Mouse (Mus musculus) MEL (cell line): Measurements from ENCODE around the gene Fhl2. TPM values are rescaled to one million over a fixed set of nuclear protein-coding genes. Genes with fewer than 3 reads are reported as not detected.

Source experiments
- DNase-seq: peaks from one replicate; pipeline ENCODE4 v3.0.0; 2011; ENCODE audit warnings: low read depth, low spot score
- H3K27ac ChIP-seq: 2 replicates; pipeline ENCODE4 v1.5.1; 2012; ENCODE audit warnings: low read depth, mild to moderate bottlenecking, control low read depth, low read length, moderate library complexity; ENCODE audit not compliant: control insufficient read depth
- H3K27me3 ChIP-seq, 2 experiments: fragments of 150-350 bp in 1 of 2; sonication (generic) in 1 of 2; 2 replicates each; pipeline ENCODE4 v1.6.1; 2012; ENCODE audit warnings: low read length in 2 of 2, mild to moderate bottlenecking in 2 of 2, improper control_type of control experiment in 1 of 2, moderate library complexity in 1 of 2; ENCODE audit not compliant: insufficient read depth in 2 of 2, control insufficient read depth in 1 of 2
- H3K36me3 ChIP-seq, 2 experiments: 2 replicates each; pipeline ENCODE4 v1.6.1; 2012 to 2014; ENCODE audit warnings: low read length in 2 of 2, improper control_type of control experiment in 1 of 2, inconsistent platforms in 1 of 2, mild to moderate bottlenecking in 1 of 2; ENCODE audit not compliant: insufficient read depth in 2 of 2, control insufficient read depth in 1 of 2
- H3K4me1 ChIP-seq, 2 experiments: fragments of 150-350 bp in 1 of 2; sonication (generic) in 1 of 2; 2 replicates each; pipeline ENCODE4 v1.6.1; 2012; ENCODE audit warnings: low read length in 2 of 2, improper control_type of control experiment in 1 of 2, mild to moderate bottlenecking in 1 of 2; ENCODE audit not compliant: insufficient read depth in 2 of 2, control insufficient read depth in 1 of 2
- H3K4me3 ChIP-seq, 2 experiments: fragments of 150-350 bp in 1 of 2; sonication (generic) in 1 of 2; 2 replicates each; pipeline ENCODE4 v1.5.1; 2012; ENCODE audit warnings: low read depth in 2 of 2, low read length in 2 of 2, mild to moderate bottlenecking in 2 of 2, moderate library complexity in 2 of 2, control low read depth in 1 of 2, improper control_type of control experiment in 1 of 2; ENCODE audit not compliant: control insufficient read depth in 1 of 2, insufficient read depth in 1 of 2
- H3K79me2 ChIP-seq: 2 replicates; pipeline ENCODE4 v1.6.1; 2012; ENCODE audit warnings: mild to moderate bottlenecking, low read length, moderate library complexity; ENCODE audit not compliant: control insufficient read depth, poor library complexity, insufficient read depth
- H3K9ac ChIP-seq: 2 replicates; pipeline ENCODE4 v1.6.1; 2012; ENCODE audit warnings: low read depth, mild to moderate bottlenecking, control low read depth, low read length, moderate library complexity; ENCODE audit not compliant: control insufficient read depth, poor library complexity, severe bottlenecking
- H3K9me3 ChIP-seq: fragments of 150-350 bp; sonication (generic); replicated peaks from 2 replicates; pipeline ENCODE4 v1.6.1; 2012; ENCODE audit warnings: mild to moderate bottlenecking, low read length, improper control_type of control experiment, moderate library complexity; ENCODE audit not compliant: insufficient read depth
- CHD1 ChIP-seq: IDR thresholded peaks from 2 replicates; pipeline ENCODE4 v1.6.1; 2012; ENCODE audit warnings: low read depth, mild to moderate bottlenecking, inconsistent platforms, low read length, improper control_type of control experiment
- CTCF ChIP-seq, 3 experiments: IDR thresholded peaks in 2 of 3; conservative IDR thresholded peaks in 1 of 3; 2 replicates each; pipeline ENCODE4 v1.5.1; 2011 to 2012; ENCODE audit warnings: low read length in 3 of 3, low read depth in 2 of 3, mild to moderate bottlenecking in 2 of 3, improper control_type of control experiment in 1 of 3, inconsistent platforms in 1 of 3, mixed read lengths in 1 of 3, moderate library complexity in 1 of 3; ENCODE audit not compliant: control insufficient read depth in 1 of 3, insufficient read depth in 1 of 3, poor library complexity in 1 of 3, severe bottlenecking in 1 of 3
- E2F4 ChIP-seq: IDR thresholded peaks from 2 replicates; pipeline ENCODE4 v1.6.1; 2011; ENCODE audit warnings: low read depth, low read length, improper control_type of control experiment, borderline replicate concordance
- ELF1 ChIP-seq: IDR thresholded peaks from 2 replicates; pipeline ENCODE4 v1.6.1; 2014; ENCODE audit warnings: low read depth, mild to moderate bottlenecking, inconsistent platforms, low read length, improper control_type of control experiment, moderate library complexity
- EP300 ChIP-seq, 2 experiments: IDR thresholded peaks; 2 replicates each; pipeline ENCODE4 v1.6.1; 2011; ENCODE audit warnings: improper control_type of control experiment in 2 of 2, low read length in 2 of 2, low read depth in 1 of 2, mild to moderate bottlenecking in 1 of 2
- ETS1 ChIP-seq: IDR thresholded peaks from 2 replicates; pipeline ENCODE4 v1.6.1; 2012; ENCODE audit warnings: low read depth, mild to moderate bottlenecking, inconsistent platforms, low read length, improper control_type of control experiment, moderate library complexity
- GATA1 ChIP-seq: IDR thresholded peaks from 2 replicates; pipeline ENCODE4 v1.6.1; 2011; ENCODE audit warnings: low read depth, low read length, improper control_type of control experiment
- HCFC1 ChIP-seq: IDR thresholded peaks from 2 replicates; pipeline ENCODE4 v1.6.1; 2012; ENCODE audit warnings: low read depth, mild to moderate bottlenecking, inconsistent platforms, low read length, improper control_type of control experiment, moderate library complexity
- KAT2A ChIP-seq: conservative IDR thresholded peaks from 2 replicates; pipeline ENCODE4 v1.6.1; 2012; ENCODE audit warnings: low read depth, low read length, improper control_type of control experiment, inconsistent platforms
- MAX ChIP-seq: IDR thresholded peaks from 2 replicates; pipeline ENCODE4 v1.6.1; 2011; ENCODE audit warnings: low read length, improper control_type of control experiment
- MXI1 ChIP-seq: IDR thresholded peaks from 2 replicates; pipeline ENCODE4 v1.6.1; 2011; ENCODE audit warnings: mild to moderate bottlenecking, low read depth, low read length, improper control_type of control experiment
- MYC ChIP-seq: IDR thresholded peaks from 2 replicates; pipeline ENCODE4 v1.6.1; 2011; ENCODE audit warnings: low read depth, mild to moderate bottlenecking, low read length, improper control_type of control experiment, moderate library complexity
- NELFE ChIP-seq: IDR thresholded peaks from 2 replicates; pipeline ENCODE4 v1.6.1; 2011; ENCODE audit warnings: low read depth, low read length, improper control_type of control experiment
- POLR2AphosphoS2 ChIP-seq: IDR thresholded peaks from 2 replicates; pipeline ENCODE4 v1.6.1; 2011; ENCODE audit warnings: low read length, improper control_type of control experiment
- SIN3A ChIP-seq: IDR thresholded peaks from 2 replicates; pipeline ENCODE4 v1.6.1; 2012; ENCODE audit warnings: low read length, improper control_type of control experiment, inconsistent platforms
- TAL1 ChIP-seq: IDR thresholded peaks from 2 replicates; pipeline ENCODE4 v1.6.1; 2012; ENCODE audit warnings: mild to moderate bottlenecking, inconsistent platforms, low read length, moderate library complexity, mixed read lengths
- ZC3H11A ChIP-seq: IDR thresholded peaks from 2 replicates; pipeline ENCODE4 v1.6.1; 2012; ENCODE audit warnings: low read depth, mild to moderate bottlenecking, inconsistent platforms, low read length, improper control_type of control experiment
- ZMIZ1 ChIP-seq: IDR thresholded peaks from 2 replicates; pipeline ENCODE4 v1.6.1; 2012; ENCODE audit warnings: low read depth, mild to moderate bottlenecking, inconsistent platforms, low read length, improper control_type of control experiment, moderate library complexity
- ZNF384 ChIP-seq: IDR thresholded peaks from 2 replicates; pipeline ENCODE4 v1.6.1; 2012; ENCODE audit warnings: low read depth, mild to moderate bottlenecking, inconsistent platforms, low read length, improper control_type of control experiment
- polyA plus RNA-seq, 2 experiments: library from polyadenylated mRNA; stranded (reverse) in 1 of 2; unstranded in 1 of 2; fragments of >175 nt in 1 of 2; fragments of >200 nt in 1 of 2; gene quantifications; 2 replicates each; pipeline versions ENCODE4 v1.2.1 to v1.2.4; 2012; ENCODE audit warnings: low replicate concordance in 2 of 2, low read depth in 1 of 2; ENCODE audit not compliant: insufficient read length in 2 of 2, insufficient read depth in 1 of 2, missing spikeins in 1 of 2
- total RNA-seq: library from RNA; depleted of rRNA; stranded (reverse); fragments of 300-350 nt; gene quantifications from 2 replicates; pipeline ENCODE4 v1.2.3, GENCODE M21; 2012

Gene Fhl2
- total and polyA plus RNA-seq, 3 experiments: not detected

- Histone ChIP-seq H3K27ac (no peak overlapping the region), H3K36me3 (no peaks in the 10 kb centered on the region), H3K9me3 (no peaks in the 10 kb centered on the region), H3K9ac (no peak overlapping the region), H3K27me3 (peaks cover 0 to 3% of the 10 kb centered on the region in 2 experiments; a peak in 2 of 4 replicates), H3K4me1 (no peaks in the 10 kb centered on the region), H3K79me2 (no peaks in the 10 kb centered on the region), H3K4me3 (no peak overlapping the region)
- no peak for TF ChIP-seq CHD1
- no peak for TF ChIP-seq NELFE
- no peak for TF ChIP-seq MAX
- TF ChIP-seq EP300 (IDR thresholded peaks at IDR 0.05; ENCODE audit: low read depth in 1 of 2, low read length in 2 of 2): no peak
- TF ChIP-seq ETS1: no peak
- no peak for DNase-seq
Measured at GRCm38 (mm10) chr1:43238471-43238870, 41.7 kb upstream of the Fhl2 start.

- TF ChIP-seq CHD1 (no peak), HCFC1 (no peak), MXI1 (no peak), TAL1 (no peak), E2F4 (no peak), KAT2A (no peak), ZNF384 (no peak), ELF1 (no peak), GATA1 (no peak), MAX (no peak), SIN3A (no peak), NELFE (no peak), ZC3H11A (no peak), MYC (no peak), POLR2AphosphoS2 (no peak), ZMIZ1 (no peak), CTCF (IDR thresholded peaks at IDR 0.05 in 2 of 3, conservative IDR thresholded peaks at IDR 0.05 in 1 of 3; ENCODE audit: control insufficient read depth in 1 of 3, insufficient read depth in 1 of 3, low read depth in 2 of 3, low read length in 3 of 3, poor library complexity in 1 of 3, severe bottlenecking in 1 of 3) (no peak)
Measured at GRCm38 (mm10) chr1:43237360-43238235, 40.8 kb upstream of the Fhl2 start.

More at GRCm38 (mm10) chr1:43237360-43238235, 40.8 kb upstream of the Fhl2 start:
- Histone ChIP-seq H3K27me3 (peaks cover 0 to 3% of the 10 kb centered on the region in 2 experiments; a peak in 2 of 4 replicates), H3K4me3 (no peak overlapping the region), H3K27ac (no peak overlapping the region), H3K9ac (no peak overlapping the region), H3K9me3 (no peaks in the 10 kb centered on the region), H3K36me3 (no peaks in the 10 kb centered on the region), H3K4me1 (no peaks in the 10 kb centered on the region), H3K79me2 (no peaks in the 10 kb centered on the region)
- no peak for DNase-seq
